Mouse (Mus musculus) heart, embryonic 12.5 days (tissue): ENCODE results near the gene Chd6. TPM values are rescaled to one million over a fixed set of nuclear protein-coding genes. Genes with fewer than 3 reads are reported as not detected.
A peak's percentile ranks its signal among the peaks of the same experiment; 100 is the strongest.

ENCODE experiments used
- ATAC-seq: fragments of 200-750 bp; cut with Nextera tagmentation; 2 replicates; pipeline ENCODE4 v1.8.0; 2017; ENCODE audit warnings: moderate TSS enrichment, moderate library complexity; ENCODE audit not compliant: insufficient number of reproducible peaks, low FRiP score
- H3K27ac ChIP-seq: fragments of 300-500 bp; sonication (generic); 2 replicates; pipeline ENCODE4 v1.5.1; 2016; ENCODE audit warnings: mild to moderate bottlenecking, moderate library complexity; ENCODE audit not compliant: poor library complexity, severe bottlenecking
- H3K27me3 ChIP-seq: fragments of 300-500 bp; sonication (generic); replicated peaks from 2 replicates; pipeline ENCODE4 v1.6.1; 2016; ENCODE audit warnings: mild to moderate bottlenecking, moderate library complexity
- H3K36me3 ChIP-seq: fragments of 300-500 bp; sonication (generic); 2 replicates; pipeline ENCODE4 v1.6.1; 2016; ENCODE audit warnings: mild to moderate bottlenecking, moderate library complexity
- H3K4me1 ChIP-seq: fragments of 300-500 bp; sonication (generic); replicated peaks from 2 replicates; pipeline ENCODE4 v1.6.1; 2016; ENCODE audit warnings: mild to moderate bottlenecking
- H3K4me2 ChIP-seq: fragments of 300-500 bp; sonication (generic); 2 replicates; pipeline ENCODE4 v1.6.1; 2016; ENCODE audit warnings: mild to moderate bottlenecking, moderate library complexity
- H3K4me3 ChIP-seq: fragments of 300-500 bp; sonication (generic); 2 replicates; pipeline ENCODE4 v1.5.1; 2016; ENCODE audit warnings: mild to moderate bottlenecking
- H3K9ac ChIP-seq: fragments of 300-500 bp; sonication (generic); 2 replicates; pipeline ENCODE4 v1.6.1; 2016; ENCODE audit warnings: mild to moderate bottlenecking, moderate library complexity
- H3K9me3 ChIP-seq: fragments of 300-500 bp; sonication (generic); replicated peaks from 2 replicates; pipeline ENCODE4 v1.6.1; 2016; ENCODE audit warnings: mild to moderate bottlenecking, moderate library complexity
- WGBS: fragments of 180-500 bp; shearing (Covaris S2); methylation state at CpG from one replicate; pipeline ENCODE4 v1.1.7; 2016; 5-methylcytosine and 5-hydroxymethylcytosine counted together
- polyA plus RNA-seq: library from polyadenylated mRNA; unstranded; fragments of >200 nt; fragmentation: Nextera tagmentation; extraction: Ambion mirVana; gene quantifications from 2 replicates; pipeline ENCODE4 v1.2.1, GENCODE M21; 2016

The Chd6 gene
- polyA plus RNA-seq, 1 experiment from 2014 or later: 17.7 TPM

- no peak for ATAC-seq
- Histone ChIP-seq H3K27me3 (peaks cover 56% of the 10 kb centered on the region), H3K4me1 (no peaks in the 10 kb centered on the region; the same call in 1 of the 2 replicates), H3K27ac (no peak overlapping the region), H3K9me3 (no peaks in the 10 kb centered on the region), H3K4me3 (no peak overlapping the region), H3K36me3 (no peaks in the 10 kb centered on the region), H3K4me2 (no peak overlapping the region), H3K9ac (no peak overlapping the region)
- WGBS: 67% methylated on average over 5 of the region's 5 CpGs
Observed at GRCm38 (mm10) chr2:160906101-160906500, 202.8 kb downstream of the Chd6 start.

- H3K27me3 ChIP-seq: peaks cover 49% of the 10 kb centered on the region
- ATAC-seq: no peak
- H3K27ac ChIP-seq: no peak overlapping the region
- H3K4me1 ChIP-seq: no peaks in the 10 kb centered on the region; the same call in 1 of the 2 replicates
- H3K9ac ChIP-seq: no peak overlapping the region
- H3K4me3 ChIP-seq: no peak overlapping the region
- H3K4me2 ChIP-seq: no peak overlapping the region
- WGBS: 88% methylated on average over 12 of the region's 12 CpGs
- H3K36me3 ChIP-seq: no peaks in the 10 kb centered on the region
- H3K9me3 ChIP-seq: no peaks in the 10 kb centered on the region
Observed at GRCm38 (mm10) chr2:160905301-160905700, 203.6 kb downstream of the Chd6 start.

GRCm38 (mm10) chr2:160901656-160902412, 207.0 kb downstream of the Chd6 start:
- no peak overlapping the region for H3K9ac ChIP-seq
- no peak overlapping the region for H3K4me2 ChIP-seq
- H3K27me3 ChIP-seq: peaks cover 14% of the 10 kb centered on the region
- no peaks in the 10 kb centered on the region for H3K4me1 ChIP-seq
- no peaks in the 10 kb centered on the region for H3K36me3 ChIP-seq
- H3K4me3 ChIP-seq: no peak overlapping the region
- no peaks in the 10 kb centered on the region for H3K9me3 ChIP-seq
- ATAC-seq: peak; percentile 60; the same call in 1 of the 2 replicates
- H3K27ac ChIP-seq: peak overlapping the region; percentile 6; the same call in 1 of the 2 replicates
- 64% methylated on average over 7 of the region's 7 CpGs for WGBS

Other genes with a start within 250 kb of the Chd6 start
- 8.9 and 9.8 TPM in 2 replicates for gene Zhx3, start 236.1 kb downstream of the Chd6 start, polyA plus RNA-seq
- 1.4 and 2.3 TPM in 2 replicates for gene Lpin3, start 228.4 kb downstream of the Chd6 start, polyA plus RNA-seq
- gene Emilin3, start 196.7 kb downstream of the Chd6 start, polyA plus RNA-seq: 2.8 and 3.1 TPM in 2 replicates